Mouse (Mus musculus): ENCODE results near the gene Akap10.
"Not testable (repeated sequence)": the region's sequence is repeated elsewhere in the genome, so short reads cannot be mapped to it uniquely, and the experiment has no call there.

Gene Akap10

DNA sequence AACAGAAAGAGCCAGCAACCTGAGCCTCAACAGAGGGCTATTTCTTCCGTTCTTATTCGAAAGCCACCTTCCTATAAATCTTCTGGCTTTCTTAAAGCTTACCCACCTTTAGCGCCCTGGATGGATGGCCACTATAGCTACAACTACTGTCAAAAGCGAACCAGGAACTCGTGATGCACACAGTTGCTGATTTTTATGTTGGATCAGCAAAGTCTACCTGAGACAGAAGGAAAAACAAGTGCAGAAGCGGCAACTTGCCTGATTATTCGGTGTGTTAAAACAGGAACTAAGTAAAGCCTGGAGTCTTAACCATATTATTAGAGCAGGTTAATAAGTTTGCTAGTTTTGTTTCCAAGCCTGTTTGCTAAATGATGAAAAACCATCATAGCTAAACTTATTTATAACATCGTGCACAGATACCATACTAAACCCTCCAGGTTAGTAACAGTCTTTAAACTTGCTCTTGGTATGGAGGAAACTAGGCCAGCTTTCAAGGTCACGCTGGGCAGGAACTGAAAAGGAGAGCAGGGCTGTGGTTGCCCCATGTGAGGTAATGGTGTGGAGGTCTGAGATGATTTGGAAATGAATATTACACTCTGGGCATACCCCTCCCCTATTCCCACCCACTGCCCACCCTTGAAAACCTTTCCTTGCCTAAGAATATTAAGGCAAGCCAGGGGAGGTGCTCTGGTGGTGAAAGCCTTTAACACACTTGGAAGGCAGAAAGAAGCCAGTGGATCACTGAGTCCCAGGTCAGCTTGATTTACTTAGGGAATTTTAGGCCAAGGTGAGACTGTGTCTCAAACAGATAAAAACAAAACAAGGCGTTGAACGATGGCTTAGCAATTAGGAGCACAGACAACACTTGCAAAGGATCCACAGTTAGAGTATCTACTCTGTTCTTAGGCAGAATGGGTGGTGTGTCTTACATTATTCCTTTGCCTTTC lies 861 bp upstream of the Akap10 start:
- no peak for DNase-seq

DNA sequence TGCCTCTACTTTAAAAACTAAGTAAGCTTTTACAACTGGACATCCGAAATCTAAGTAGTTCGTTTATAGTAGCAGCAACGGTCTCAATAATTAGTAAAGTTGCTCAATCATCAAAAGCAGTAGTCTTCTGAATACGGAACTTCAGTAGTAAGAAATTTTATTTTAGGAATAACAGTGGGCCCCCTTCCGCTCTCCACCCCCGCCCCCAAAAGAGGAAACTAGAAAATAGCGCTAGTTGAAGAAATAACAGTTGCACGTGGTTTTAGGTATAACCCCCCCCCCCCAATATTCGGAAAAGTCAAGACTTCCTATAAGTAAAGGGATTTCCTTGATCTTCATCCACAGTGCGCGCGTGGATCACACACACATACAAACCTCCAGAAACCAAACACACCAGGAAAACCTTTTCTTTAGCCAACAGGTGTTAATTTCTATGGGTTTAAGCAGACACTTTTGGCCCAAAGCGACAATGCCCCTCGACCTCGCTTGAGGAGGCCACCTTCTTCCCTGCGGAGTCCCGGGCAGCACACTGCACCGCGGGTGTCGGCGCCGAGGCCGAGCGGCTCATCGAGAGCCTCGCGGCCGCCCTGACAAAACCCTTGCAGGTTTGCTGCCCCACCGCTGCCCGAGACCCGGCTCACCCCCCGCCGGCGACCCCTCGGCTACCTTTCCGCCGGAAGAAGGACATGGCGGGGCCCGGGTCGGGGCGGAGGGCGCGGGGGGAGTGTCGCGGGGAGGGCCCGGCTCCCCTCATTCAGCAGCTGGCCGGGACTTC lies 542 bp downstream of the Akap10 start:
- DNase-seq, result no peak

DNA sequence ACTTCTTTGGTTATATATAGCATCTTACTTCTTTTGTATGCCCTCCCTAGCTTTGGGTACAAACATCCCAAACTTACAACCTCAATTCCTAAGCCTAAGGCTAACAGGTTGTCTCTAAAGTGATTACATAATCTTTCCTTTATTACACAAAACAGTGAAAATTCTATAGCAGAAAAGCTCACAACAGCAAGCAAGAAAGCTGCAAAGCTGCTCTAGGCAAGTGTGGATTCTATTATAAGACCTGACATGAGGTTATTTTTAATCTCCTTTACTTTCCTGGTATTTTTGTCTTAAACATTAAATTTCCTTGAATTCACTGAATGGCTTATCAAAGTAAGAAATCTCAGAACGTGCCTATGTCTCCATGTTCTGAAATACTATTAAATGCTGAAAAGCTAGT lies 6.7 kb downstream of the Akap10 start:
- no peak for DNase-seq

DNA sequence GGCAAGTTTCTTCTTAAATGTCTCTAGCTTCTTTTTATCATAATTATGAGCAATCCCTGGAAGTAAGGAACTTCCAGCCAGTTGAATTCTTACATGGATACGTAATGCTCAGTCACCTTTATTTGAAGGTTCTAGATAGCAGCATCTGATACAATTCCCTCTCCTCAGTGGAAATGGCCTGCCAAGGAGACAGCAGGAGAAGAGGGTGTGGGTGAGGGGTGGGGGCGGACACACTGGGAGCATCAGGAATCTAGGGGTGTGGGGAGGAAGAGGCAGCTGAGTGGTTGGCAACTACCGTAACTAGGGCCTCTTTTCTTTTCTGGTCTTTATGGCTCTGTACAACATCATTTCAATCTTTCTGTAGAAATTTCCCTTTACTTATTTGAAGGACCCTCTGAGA lies 10.3 kb downstream of the Akap10 start:
- DNase-seq, result no peak

DNA sequence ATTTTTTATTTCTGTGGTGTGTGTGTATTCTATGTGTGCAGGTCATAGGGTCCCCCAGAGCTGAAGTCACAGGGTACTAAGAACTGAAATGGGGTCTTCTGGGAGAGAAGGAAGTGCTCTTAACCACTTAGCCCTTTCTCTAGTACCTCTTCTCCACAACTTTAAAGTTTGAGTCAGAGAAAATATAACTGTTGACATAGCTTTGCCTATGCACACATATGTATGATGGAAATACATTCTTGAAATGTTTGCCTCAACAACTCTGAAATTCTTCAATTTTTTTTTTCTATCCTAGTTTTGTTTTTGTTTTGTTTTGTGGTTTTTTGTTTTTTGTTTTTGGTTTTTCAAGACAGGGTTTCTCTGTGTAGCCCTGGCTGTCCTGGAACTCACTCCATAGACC lies 21.7 kb downstream of the Akap10 start:
- no peak for DNase-seq

DNA sequence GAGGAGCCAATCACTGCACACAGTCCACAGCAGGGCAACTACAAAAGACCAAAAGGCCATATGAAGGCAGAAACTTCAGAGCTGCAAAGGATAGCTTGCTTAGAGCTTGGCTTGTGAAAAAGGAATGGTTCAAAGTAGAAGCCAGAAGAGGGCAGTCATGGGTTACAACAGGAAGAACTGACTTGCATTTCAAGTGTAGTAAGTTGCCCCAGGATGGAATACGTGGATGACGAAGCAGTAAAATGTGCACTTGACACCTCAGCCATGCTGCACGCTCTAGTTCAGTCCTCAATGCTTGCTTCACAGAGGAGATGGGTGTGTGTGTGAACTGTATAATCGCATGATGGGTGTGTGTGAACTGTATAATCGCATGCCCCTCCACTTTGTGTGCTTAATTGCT lies 47.9 kb downstream of the Akap10 start:
- DNase-seq, result no peak

DNA sequence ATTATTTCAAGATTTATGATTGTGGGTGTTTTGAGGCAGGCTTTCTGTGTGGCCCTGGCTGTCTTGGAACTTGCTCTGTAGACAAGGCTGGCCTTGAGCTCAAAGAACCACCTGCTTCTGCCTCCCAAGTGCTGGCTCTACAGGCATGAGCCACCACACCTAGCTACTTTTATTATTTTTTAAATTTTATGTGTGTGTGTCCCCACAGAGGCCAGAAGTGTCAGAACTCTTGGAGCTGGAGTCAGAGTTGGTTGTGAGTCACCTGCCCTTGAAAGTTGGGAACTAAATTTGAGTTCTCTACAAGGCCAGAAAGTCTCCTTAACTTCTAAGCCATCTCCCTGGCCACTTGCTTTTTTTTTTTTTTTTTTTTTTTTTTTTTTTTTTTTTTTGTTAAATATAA lies 50.1 kb downstream of the Akap10 start:
- DNase-seq, result no peak

DNA sequence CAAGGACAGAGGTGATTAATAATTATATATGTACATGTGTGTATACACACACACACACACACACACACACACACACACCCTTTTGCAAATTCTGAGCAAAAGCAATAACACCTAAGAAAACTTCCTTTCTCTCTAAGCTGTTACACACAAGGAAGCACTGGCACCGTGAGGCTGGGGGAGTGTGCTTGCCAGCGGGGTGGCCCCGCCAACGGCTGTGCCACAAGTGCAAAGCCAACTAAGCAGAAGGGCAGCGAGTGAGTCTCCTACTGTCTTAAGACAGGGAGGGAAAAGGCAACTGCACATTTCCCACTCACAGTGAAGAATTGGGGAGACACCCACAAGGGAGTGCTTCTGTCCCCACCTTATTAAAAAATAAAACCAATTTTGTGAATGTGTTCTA lies 58.2 kb downstream of the Akap10 start:
- no peak for DNase-seq

DNA sequence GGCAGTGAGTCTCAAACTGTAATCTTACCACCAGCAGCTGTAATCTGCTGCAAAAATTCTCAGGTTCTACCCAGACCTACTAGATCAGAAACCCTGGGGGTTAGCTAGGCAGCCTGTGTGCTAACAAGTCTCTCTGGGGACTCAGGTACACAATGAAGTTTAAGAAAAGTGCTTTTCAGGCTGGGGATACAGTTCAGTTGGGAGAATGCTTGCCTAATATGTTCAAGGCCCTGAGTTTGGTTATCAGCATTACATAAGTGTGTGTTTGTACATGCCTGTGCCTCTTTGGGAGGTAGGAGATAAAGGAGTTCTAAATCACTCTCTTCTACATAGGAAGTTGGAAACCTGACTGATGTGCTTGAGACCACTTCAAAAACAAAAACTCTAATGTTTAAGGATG lies 63.2 kb downstream of the Akap10 start:
- DNase-seq, result no peak

DNA sequence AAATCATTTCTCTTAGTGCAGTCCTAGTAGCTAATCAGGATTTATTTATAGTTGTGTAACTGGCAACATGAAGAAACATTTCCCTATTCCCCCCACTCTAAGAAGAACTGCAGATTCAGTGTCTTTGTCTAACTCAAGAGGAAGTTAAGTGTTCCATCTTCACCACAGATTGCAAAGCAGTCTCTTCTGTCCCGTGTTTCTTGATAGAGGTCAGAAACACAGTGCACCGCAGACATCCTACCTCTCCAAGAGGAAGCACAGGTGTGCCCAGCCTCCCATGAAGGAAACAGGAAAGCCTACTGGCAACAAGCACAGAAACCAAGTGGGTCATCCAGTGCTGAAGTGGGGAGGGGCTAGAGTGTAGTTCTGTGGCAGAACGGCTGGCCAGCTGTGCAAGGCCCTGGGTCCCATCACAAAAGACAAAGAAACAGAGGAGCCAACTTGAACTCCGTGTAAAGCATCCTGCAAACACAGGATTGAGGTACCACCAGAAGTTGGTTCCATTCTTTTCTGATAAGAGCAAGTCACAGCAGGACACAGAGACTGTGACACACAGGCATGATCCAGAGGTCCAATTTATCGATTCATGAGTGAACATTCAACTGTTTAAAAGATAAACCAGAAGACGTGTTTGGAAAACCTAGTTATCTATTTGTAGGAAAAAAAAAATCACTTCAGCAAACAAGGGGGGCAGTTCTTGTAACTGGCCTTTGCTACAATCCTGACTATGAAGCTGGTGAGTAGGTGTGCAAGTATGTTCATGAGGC lies 68.1 kb downstream of the Akap10 start:
- no peak for DNase-seq

DNA sequence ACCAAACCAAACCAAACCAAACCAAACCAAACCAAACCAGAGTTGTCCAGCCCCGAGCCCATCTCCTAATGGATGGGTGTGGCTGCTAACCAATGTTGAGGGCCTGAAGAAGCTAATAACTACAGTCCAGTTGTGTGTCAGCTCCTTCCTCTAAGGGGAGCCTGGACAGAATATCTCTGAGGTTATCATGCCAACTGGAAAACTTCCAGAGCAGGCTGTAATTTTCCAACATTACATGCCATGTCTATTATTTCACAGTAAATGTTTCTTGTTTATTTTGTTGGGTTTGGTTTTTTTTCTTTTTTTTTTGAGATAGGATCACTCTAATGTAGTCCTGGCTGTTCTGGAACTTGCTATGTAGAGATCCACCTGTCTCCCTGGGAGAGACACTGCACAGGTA lies 70.7 kb downstream of the Akap10 start:
- no peak for DNase-seq

DNA sequence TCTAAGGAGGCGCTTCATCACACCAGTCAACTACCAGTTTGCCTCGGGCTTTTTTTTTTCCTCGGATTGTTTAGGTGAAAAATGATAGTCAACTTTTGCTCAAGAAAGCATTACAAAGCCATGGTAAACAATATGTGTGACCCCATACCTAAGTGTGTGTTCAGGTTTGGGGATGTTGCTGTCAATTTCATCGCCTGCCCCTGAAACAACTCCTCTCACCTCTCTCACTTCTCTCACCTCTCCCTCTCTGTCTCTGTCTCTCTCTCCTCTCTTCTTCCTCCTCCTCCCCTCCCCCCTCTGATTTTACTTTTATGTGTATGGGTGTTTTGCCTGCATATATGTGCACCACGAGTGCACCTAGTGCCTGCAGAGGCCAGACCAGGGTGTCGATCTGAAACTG lies 74.5 kb downstream of the Akap10 start:
- DNase-seq, result no peak

DNA sequence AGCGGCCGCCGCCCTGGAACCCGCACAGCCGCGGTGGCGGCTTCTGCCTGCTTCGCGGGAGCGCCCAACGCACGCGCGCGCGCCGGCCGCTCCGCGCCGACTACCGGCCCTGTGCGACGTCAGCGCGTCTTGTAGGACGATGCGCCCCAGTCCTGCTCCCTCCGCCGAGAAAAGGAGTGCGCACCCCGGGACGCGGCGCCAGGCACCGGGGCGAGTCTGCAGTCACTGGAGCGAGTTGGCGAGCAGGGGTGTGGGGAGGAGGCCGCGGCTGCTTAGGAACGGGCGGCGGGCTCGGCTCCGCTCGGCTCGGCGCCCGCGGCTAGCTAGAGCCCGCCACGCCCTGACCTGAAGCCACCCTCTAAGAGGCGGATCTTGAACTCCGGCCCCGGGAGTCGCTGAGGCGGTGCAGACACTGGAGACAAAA lies 75.1 kb downstream of the Akap10 start, which contains the start of gene Ulk2:
Gene Ulk2 (minus strand): TSS at position 86 of the 424 bp plus-strand sequence.
- DNase-seq, result peak; percentile 80

DNA sequence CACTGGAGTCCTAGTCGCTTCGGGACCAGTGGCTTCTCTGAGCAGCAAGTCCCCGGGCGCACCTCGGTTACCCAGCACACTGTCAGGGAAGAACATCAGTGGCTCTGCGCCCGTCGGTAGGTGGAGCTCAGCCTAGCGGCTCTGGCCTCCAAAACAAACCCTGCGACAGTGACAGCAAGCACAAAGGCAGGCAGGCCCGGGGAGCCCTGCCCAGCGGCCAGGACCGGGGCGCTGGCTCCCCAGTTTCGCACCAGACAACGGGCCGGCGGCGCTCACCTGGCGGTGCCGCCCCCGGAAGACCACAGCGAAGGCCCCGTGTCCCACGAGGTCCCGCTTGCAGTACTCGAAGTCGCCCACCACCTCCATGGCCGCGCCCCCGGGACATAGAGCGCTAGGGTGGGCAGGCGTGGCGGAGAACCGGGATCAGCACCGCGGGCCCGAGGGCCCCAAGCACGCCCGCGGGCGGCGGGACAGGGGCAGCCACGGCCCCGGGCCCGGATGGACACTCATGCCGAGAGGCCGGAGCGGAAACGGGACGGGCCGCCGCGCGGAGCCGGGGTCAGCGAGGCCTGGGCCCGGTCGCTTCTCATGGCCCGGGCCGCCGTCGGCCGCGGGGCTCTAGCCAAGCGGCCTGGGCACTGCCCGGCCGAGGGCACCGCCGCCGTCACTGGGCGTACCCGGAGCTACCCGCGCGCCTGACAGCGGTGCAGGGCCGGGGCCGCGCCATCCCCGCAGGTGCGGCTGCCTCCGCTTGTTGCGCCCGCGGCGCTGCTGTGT lies 75.7 kb downstream of the Akap10 start:
- DNase-seq, result peak; percentile 87

DNA sequence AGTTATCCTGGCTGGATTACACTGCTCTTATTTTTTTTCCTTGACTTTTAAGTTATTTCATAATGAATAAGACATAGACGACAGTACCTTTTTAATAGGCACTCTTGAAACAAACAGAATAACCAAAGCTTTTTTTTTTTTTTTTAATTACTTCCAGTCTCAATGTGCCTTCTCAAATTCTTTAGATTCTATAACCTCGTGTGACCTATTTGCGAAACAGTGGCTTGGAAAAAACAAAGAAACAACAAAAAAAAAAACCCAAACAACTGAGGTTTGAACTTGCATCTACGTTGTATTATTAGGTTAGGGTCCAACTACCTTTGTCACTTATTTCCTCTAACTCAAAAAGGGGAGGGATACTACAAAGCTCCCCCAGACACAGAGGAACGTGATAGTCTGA lies 76.4 kb downstream of the Akap10 start:
- no peak for DNase-seq

DNA sequence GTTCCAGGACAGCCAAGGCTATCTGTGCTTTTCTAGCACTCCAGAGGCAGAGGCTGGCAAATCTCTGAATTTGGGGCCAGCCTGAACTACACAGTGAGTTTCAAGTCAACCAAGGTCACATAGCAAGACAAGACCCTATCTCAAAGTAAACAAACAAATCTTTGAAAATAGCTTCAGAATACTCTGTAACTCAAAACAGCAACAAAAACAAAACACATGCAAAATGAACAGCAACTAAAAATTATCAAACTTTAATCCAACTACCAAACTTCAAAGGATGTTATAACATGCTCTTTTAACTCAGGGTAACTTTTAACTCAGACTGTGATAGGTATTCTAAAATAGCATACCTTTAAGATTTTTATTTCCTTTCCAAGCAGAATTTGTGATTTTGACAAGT lies 77.1 kb downstream of the Akap10 start:
- DNase-seq, result no peak

DNA sequence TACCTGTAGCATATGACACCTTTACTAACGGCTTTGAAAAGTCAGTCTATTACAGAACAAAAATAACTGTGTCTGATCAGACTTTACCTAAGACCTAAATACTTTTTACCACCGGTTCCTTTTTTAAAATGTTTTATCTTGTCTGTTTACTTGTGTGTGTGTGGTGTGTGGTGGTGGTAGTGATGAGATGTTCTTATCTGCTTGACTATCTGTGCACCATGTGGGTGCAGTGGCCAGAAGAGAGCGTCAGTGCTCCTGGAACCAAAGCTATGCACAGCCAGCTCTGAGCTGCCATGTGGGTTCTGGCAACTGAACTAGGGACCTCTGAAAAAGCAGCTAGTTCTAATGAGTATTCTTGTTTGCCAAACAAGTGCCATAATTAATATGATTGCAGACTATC lies 78.9 kb downstream of the Akap10 start:
- no peak for DNase-seq

DNA sequence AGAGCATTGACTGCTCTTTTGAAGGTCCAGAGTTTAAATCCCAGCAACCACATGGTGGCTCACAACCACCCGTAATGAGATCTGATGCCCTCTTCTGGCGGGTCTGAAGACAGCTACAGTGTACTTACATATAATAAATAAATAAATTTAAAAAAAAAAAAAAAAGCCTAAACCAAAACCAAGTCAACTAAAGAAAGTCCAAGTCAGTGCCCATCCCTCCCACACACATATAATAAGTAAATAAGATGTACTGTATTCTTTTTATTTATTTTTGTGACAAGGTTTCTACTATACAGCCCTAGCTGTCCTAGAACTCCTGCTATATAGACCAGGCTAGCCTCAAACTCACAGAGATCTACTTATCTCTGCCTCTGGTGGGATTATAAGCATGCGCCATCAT lies 89.4 kb downstream of the Akap10 start:
- not testable (repeated sequence) for DNase-seq

DNA sequence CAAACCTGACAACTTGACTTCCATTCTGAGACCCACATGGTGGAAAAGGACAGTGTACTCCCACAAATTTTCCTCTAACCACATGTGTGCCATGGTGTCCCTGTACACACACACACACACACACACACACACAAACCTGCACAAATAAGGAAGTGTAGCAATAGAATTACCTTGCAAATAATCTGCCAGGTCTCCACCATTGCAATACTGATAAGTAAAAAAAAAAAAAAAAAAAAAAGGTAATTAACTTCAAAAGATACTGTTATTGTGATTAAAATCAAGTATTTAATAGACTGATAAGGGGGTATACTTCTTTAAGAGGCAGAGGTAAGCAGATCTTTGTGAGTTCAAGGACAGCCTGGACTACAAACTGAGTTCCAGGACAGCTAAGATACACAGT lies 90.1 kb downstream of the Akap10 start:
- no peak for DNase-seq

DNA sequence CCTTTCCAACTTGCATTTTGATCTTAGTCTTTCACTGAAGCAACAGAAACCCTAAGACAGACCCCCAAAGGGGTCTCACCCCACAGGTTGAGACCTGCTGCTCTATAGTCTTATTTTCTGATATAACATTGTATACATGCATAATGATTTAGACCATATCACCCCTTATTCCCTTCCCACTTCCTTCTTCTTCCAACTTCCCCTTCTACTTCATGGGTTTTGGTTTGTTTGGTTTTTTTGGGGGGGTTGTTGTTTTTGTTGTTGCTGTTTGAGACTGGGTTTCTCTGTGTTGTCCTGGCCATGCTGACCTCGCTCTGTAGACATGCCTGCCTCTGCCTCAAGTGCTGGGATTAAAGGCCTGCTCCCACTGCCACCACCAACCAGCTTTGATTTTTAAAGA lies 90.9 kb downstream of the Akap10 start:
- no peak for DNase-seq

All from liver (tissue).